Mouse (Mus musculus) kidney, postnatal 0 days (tissue): Measurements from ENCODE around the gene B230104I21Rik. TPM values are rescaled to one million over a fixed set of nuclear protein-coding genes. Genes with fewer than 3 reads are reported as not detected.

Experiments
- ATAC-seq: fragments of 200-750 bp; cut with Nextera tagmentation; replicated peaks from 2 replicates; pipeline ENCODE4 v1.8.0; 2017; ENCODE audit warnings: low read depth, moderate number of reproducible peaks, moderate TSS enrichment, moderate library complexity; ENCODE audit not compliant: low FRiP score
- DNase-seq: peaks from one replicate; pipeline ENCODE4 v3.0.0-alpha.2; 2016; ENCODE audit warnings: low spot score
- H3K27ac ChIP-seq: fragments of 300-500 bp; sonication (generic); 2 replicates; pipeline ENCODE4 v1.5.1; 2014; ENCODE audit warnings: mild to moderate bottlenecking
- H3K27me3 ChIP-seq: fragments of 300-500 bp; sonication (generic); 2 replicates; pipeline ENCODE4 v1.6.1; 2014; ENCODE audit warnings: low read length, mixed read lengths; ENCODE audit not compliant: insufficient read depth
- H3K36me3 ChIP-seq: fragments of 300-500 bp; sonication (generic); 2 replicates; pipeline ENCODE4 v1.6.1; 2014; ENCODE audit warnings: low read length, mixed read lengths; ENCODE audit not compliant: insufficient read depth
- H3K4me1 ChIP-seq: fragments of 300-500 bp; sonication (generic); replicated peaks from 2 replicates; pipeline ENCODE4 v1.6.1; 2014; ENCODE audit warnings: antibody characterized with exemption, low read length, mixed read lengths; ENCODE audit not compliant: insufficient read depth
- H3K4me2 ChIP-seq: fragments of 300-500 bp; sonication (generic); 2 replicates; pipeline ENCODE4 v1.6.1; 2014; ENCODE audit warnings: mild to moderate bottlenecking, low read length, moderate library complexity, mixed read lengths
- H3K4me3 ChIP-seq: fragments of 300-500 bp; sonication (generic); replicated peaks from 2 replicates; pipeline ENCODE4 v1.5.1; 2014; ENCODE audit warnings: low read depth, low read length
- H3K9ac ChIP-seq: fragments of 300-500 bp; sonication (generic); 2 replicates; pipeline ENCODE4 v1.6.1; 2014; ENCODE audit warnings: low read depth, low read length
- H3K9me3 ChIP-seq: fragments of 300-500 bp; sonication (generic); replicated peaks from 2 replicates; pipeline ENCODE4 v1.6.1; 2016; ENCODE audit warnings: low read length, inconsistent platforms, mixed read lengths
- CTCF ChIP-seq: IDR thresholded peaks from 2 replicates; pipeline ENCODE4 v1.5.1; 2016; ENCODE audit warnings: antibody characterized with exemption, low read depth, mild to moderate bottlenecking, moderate library complexity
- WGBS: fragments of 180-500 bp; shearing (Covaris S2); extraction: QIAGEN DNeasy Blood & Tissue Kit; methylation state at CpG from one replicate; pipeline ENCODE4 v1.1.7; 2014; 5-methylcytosine and 5-hydroxymethylcytosine counted together
- polyA plus RNA-seq: library from polyadenylated mRNA; unstranded; fragments of >200 nt; fragmentation: Nextera tagmentation; extraction: Ambion mirVana; gene quantifications from 2 replicates; pipeline ENCODE4 v1.2.1, GENCODE M21; 2015

B230104I21Rik gene
- polyA plus RNA-seq, 1 experiment from 2014 or later: not detected

- Histone ChIP-seq H3K4me2 (no peak overlapping the region), H3K27ac (peak overlapping the region; percentile 38), H3K4me1 (peaks cover 11% of the 10 kb centered on the region; the same call in 1 of the 2 replicates), H3K9me3 (no peaks in the 10 kb centered on the region), H3K36me3 (no peaks in the 10 kb centered on the region), H3K4me3 (no peak overlapping the region), H3K27me3 (peaks cover 30% of the 10 kb centered on the region), H3K9ac (no peak overlapping the region)
- DNase-seq (peak; percentile 57), ATAC-seq (peak; percentile 58; the same call in 1 of the 2 replicates)
- TF ChIP-seq CTCF: no peak
- WGBS: 15% methylated on average over 10 of the region's 10 CpGs
Observed at GRCm38 (mm10) chr4:154336650-154337049, 723 bp downstream of the B230104I21Rik start.

- 7% methylated on average over 19 of the region's 19 CpGs for WGBS
- no peak overlapping the region for H3K9ac ChIP-seq
- H3K4me1 ChIP-seq: peaks cover 16% of the 10 kb centered on the region
- H3K27ac ChIP-seq: 0 out of 2 replicates have a peak overlapping the region, but pooled peaks have one; percentile 19
- H3K27me3 ChIP-seq: peaks cover 38% of the 10 kb centered on the region
- 0 out of 2 replicates have a peak, but pooled peaks cover 6% of the 10 kb centered on the region for H3K9me3 ChIP-seq
- no peak for TF ChIP-seq CTCF
- no peaks in the 10 kb centered on the region for H3K36me3 ChIP-seq
- DNase-seq (peak; percentile 94), ATAC-seq (peak; percentile 55; the same call in 1 of the 2 replicates)
- no peak overlapping the region for H3K4me2 ChIP-seq
- H3K4me3 ChIP-seq: no peak overlapping the region
Observed at GRCm38 (mm10) chr4:154346731-154347522, 11.0 kb downstream of the B230104I21Rik start.

- TF ChIP-seq CTCF: peak; percentile 45
- H3K36me3 ChIP-seq: no peaks in the 10 kb centered on the region
- H3K9me3 ChIP-seq: no peaks in the 10 kb centered on the region
- H3K9ac ChIP-seq: no peak overlapping the region
- WGBS: 9% methylated on average over 11 of the region's 11 CpGs
- H3K27me3 ChIP-seq: peaks cover 41% of the 10 kb centered on the region
- no peak overlapping the region for H3K4me2 ChIP-seq
- ATAC-seq: no peak
- H3K27ac ChIP-seq: no peak overlapping the region
- DNase-seq: peak; percentile 95
- peaks cover 16% of the 10 kb centered on the region for H3K4me1 ChIP-seq
- H3K4me3 ChIP-seq: no peak overlapping the region
Observed at GRCm38 (mm10) chr4:154348197-154348786, 12.4 kb downstream of the B230104I21Rik start.

- 67% methylated on average over 13 of the region's 13 CpGs for WGBS
- DNase-seq (no peak), ATAC-seq (no peak)
- no peaks in the 10 kb centered on the region for H3K9me3 ChIP-seq
- peaks cover 10% of the 10 kb centered on the region for H3K4me1 ChIP-seq
- H3K36me3 ChIP-seq: no peaks in the 10 kb centered on the region
- H3K4me2 ChIP-seq: no peak overlapping the region
- H3K27ac ChIP-seq: no peak overlapping the region
- TF ChIP-seq CTCF: no peak
- no peak overlapping the region for H3K4me3 ChIP-seq
- H3K27me3 ChIP-seq: peaks cover 41% of the 10 kb centered on the region
- H3K9ac ChIP-seq: no peak overlapping the region
Observed at GRCm38 (mm10) chr4:154352246-154352645, 16.3 kb downstream of the B230104I21Rik start.

- Histone ChIP-seq H3K27ac (no peak overlapping the region), H3K4me2 (no peak overlapping the region), H3K4me1 (no peaks in the 10 kb centered on the region), H3K4me3 (no peak overlapping the region), H3K9me3 (no peaks in the 10 kb centered on the region), H3K27me3 (peaks cover 42% of the 10 kb centered on the region), H3K9ac (no peak overlapping the region), H3K36me3 (no peaks in the 10 kb centered on the region)
- DNase-seq: no peak
- ATAC-seq: no peak
- peak; percentile 33; the same call in 1 of the 2 replicates for TF ChIP-seq CTCF
- 95% methylated on average over 5 of the region's 5 CpGs for WGBS
Observed at GRCm38 (mm10) chr4:154355408-154355807, 19.5 kb downstream of the B230104I21Rik start.

DNA sequence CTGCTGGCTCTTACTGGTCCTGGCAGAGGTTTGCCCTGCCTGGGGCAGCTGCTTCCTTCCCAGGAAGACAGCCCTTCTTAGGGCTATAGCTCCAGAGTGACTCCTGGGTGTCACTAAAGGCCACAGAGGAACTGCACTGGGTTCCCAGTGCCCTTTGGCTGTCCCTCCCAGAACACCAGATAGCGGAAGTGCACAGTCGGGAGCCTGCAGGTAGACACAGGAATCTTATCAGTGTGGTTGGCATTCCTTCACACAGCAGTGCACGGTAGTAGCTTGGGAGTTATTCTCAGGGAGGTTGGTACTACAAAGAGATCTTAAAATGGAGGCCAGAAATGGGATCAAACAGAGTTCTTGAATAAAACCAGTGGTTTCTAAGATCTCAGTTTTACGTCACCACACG lies 22.4 kb downstream of the B230104I21Rik start:
- 71% methylated on average over 5 of the region's 5 CpGs for WGBS
- ATAC-seq (no peak), DNase-seq (no peak)
- Histone ChIP-seq H3K9ac (no peak overlapping the region), H3K36me3 (no peaks in the 10 kb centered on the region), H3K27me3 (peaks cover 22% of the 10 kb centered on the region), H3K4me3 (no peak overlapping the region), H3K27ac (no peak overlapping the region), H3K4me2 (no peak overlapping the region), H3K4me1 (no peaks in the 10 kb centered on the region), H3K9me3 (no peaks in the 10 kb centered on the region)
- no peak for TF ChIP-seq CTCF
